Mouse (Mus musculus) left cerebral cortex, adult 2 months (tissue): ENCODE measurements at regions not wholly inside any gene's neighbourhood (a gene's known extent, or its start where the extent isn't known, plus 50 kb on each side); places are given as distances from the start of the nearest gene placed in this dataset.

Source experiments
- DNase-seq, 2 experiments: peaks; one replicate each; pipeline ENCODE4 v3.0.0; 2021 to 2022; ENCODE audit warnings: low spot score in 2 of 2, mixed read lengths in 1 of 2; ENCODE audit errors: extremely low spot score in 1 of 2
- H3K27ac ChIP-seq: fragments of 200-600 bp; 2 replicates; pipeline ENCODE4 v1.8.1; 2022
- H3K4me3 ChIP-seq: fragments of 200-600 bp; 2 replicates; pipeline ENCODE4 v1.8.1; 2022
- CTCF ChIP-seq: fragments of 200-600 bp; IDR thresholded peaks from 2 replicates; pipeline ENCODE4 v1.8.1; 2022; ENCODE audit warnings: antibody characterized with exemption, mild to moderate bottlenecking, moderate library complexity
- intact Hi-C: fragments of 180-260 bp; cut with DNase I; formaldehyde crosslinking; loops from one replicate; pipeline ENCODE4 v1.15.1; 2025

GRCm38 (mm10) chr5:91822844-91823576 lies 139.9 kb downstream of the Rchy1 start:
- no peak for DNase-seq
- no peak overlapping the region for H3K4me3 ChIP-seq
- no peak for TF ChIP-seq CTCF
- H3K27ac ChIP-seq: no peak overlapping the region
- intact Hi-C loops: loop anchor here (5.0 kb wide), 1 partner anchor 89 kb away; no protein-coding TSS in a partner anchor

DNA sequence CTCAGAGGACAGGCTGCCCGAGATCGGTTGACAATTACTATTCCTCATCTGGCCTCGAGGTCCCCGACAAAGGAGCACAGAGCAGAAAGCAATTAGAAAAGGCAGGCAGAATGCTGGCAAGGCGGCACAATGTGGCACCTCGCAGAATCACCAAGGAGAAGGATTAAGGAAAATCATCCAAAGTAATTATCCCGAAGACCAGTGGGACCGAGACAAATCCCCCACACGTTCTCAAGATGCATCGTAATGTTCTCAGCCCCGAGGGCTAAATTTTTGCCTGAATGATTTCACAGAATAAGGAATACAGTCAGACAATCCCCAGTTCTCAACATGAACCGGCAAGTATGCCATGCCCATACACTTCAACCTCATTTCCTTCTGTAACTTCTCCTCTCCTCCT lies 144.1 kb downstream of the Rchy1 start:
- intact Hi-C loops: no loop called here
- Histone ChIP-seq H3K27ac (no peak overlapping the region), H3K4me3 (no peak overlapping the region)
- DNase-seq: no peak
- no peak for TF ChIP-seq CTCF

DNA sequence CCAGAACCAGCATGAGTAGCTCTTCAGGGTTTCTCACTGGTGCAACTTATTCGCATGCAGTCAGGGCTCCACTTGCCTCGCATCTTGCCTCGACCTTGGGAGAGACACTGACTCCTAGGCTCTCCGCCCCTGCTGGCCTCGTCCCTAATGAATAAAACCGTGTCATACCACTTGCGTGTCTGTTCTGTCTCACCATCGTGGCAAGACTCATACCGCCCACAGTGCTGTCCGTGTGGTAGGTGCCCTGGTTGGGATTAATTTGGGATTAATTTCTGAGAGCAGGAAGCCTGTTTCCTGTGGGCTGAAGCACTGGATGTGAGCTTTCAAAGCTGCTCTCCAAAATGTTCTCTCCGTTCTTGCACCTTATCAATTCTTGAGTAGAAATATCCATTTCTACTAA lies 144.7 kb downstream of the Rchy1 start:
- no peak for TF ChIP-seq CTCF
- intact Hi-C loops: no loop called here
- H3K27ac ChIP-seq: no peak overlapping the region
- no peak overlapping the region for H3K4me3 ChIP-seq
- DNase-seq: no peak

DNA sequence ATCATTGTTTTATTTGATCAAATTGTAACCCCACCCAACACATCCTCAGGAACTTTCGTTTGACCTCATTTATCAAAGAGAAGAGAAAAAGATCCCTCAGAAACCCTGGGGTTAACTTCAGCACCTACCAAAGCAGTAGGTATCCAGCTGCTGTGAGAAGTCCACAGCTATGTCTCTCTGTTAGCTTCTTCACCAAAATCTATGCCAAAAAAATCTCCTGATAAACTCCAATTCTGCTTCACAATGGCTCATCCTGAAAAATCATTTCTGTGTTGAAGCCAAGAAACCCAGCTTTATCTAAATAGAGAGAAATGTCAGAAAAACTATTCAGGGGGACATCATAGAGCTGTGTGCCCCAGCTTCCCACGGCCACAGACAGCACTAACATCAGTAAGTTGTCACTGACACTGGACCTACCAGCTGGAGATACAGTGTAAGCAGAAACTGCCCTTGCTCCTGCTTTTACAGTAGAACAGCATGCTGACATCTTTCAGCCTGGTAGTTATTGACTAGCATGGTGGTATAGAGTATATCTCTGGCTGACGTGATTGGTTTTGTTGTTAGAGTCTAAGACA lies 146.4 kb downstream of the Rchy1 start:
- DNase-seq: no peak
- no peak overlapping the region for H3K4me3 ChIP-seq
- intact Hi-C loops: no loop called here
- no peak for TF ChIP-seq CTCF
- no peak overlapping the region for H3K27ac ChIP-seq

DNA sequence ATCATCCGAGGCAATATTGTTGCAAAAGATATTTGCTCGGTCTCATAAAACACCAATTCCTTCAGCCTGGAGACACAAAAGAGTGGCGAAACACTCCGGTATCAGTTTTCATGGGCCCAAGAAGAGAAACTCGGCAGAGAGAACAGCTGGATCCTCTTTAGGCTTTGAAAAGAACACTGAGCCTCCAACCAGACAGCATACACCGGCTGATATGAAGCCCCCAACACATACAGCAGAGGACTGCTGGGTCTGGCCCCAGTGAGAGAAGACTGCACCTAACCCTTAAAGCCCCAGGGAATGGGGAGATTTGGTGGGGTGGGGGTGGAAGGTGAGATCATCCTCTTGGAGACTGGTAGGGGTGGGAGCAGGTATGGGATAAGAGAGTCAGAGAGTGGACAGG lies 147.9 kb downstream of the Rchy1 start:
- no peak for TF ChIP-seq CTCF
- intact Hi-C loops: no loop called here
- no peak for DNase-seq
- H3K4me3 ChIP-seq: no peak overlapping the region
- H3K27ac ChIP-seq: no peak overlapping the region

- intact Hi-C loops: no loop called here
- Histone ChIP-seq H3K27ac (no peak overlapping the region), H3K4me3 (no peak overlapping the region)
- DNase-seq: no peak
- no peak for TF ChIP-seq CTCF
These were observed 148.5 kb downstream of the Rchy1 start for GRCm38 (mm10) chr5:91814417-91814762.

DNA sequence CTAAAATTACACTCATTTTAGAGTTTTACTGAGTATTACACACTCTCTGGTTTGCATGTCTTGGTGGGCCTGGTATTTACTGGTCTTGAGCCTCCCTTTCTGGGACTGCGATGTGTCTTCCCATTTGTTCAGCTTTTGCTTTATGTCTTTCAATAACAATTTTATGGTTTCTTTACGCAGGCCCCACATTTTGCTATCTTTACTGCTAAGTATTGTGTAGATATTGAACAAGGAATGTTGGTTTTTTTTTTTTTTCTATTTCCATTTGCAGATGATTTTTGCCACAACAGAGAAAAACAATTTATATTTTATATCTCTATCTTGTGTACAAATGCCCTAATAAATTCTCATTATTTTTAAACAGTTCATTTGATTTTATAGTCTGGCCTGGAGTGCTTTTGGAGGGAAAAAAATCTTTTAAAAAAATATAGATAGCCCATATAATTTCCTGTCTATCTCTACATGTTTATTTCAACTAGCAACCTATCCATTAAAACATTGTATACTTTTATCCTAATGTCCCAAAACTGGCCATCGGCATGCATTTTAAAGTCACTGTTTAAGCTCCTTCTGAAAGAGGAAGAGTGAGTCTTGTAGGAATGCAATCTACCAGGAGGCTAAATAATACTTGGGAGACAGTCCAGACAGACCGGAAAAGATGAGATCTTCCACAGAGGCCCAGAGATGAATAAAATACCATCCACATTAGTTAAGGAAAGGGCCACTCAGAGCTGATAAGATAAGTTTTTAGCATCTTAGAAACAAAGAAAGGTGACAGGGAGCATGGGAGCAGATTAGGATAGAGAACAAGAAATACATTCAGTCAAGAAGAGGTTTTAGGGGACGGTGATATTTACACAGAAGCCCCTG lies 149.1 kb downstream of the Rchy1 start:
- TF ChIP-seq CTCF: no peak
- intact Hi-C loops: no loop called here
- H3K4me3 ChIP-seq: no peak overlapping the region
- H3K27ac ChIP-seq: no peak overlapping the region
- no peak for DNase-seq

DNA sequence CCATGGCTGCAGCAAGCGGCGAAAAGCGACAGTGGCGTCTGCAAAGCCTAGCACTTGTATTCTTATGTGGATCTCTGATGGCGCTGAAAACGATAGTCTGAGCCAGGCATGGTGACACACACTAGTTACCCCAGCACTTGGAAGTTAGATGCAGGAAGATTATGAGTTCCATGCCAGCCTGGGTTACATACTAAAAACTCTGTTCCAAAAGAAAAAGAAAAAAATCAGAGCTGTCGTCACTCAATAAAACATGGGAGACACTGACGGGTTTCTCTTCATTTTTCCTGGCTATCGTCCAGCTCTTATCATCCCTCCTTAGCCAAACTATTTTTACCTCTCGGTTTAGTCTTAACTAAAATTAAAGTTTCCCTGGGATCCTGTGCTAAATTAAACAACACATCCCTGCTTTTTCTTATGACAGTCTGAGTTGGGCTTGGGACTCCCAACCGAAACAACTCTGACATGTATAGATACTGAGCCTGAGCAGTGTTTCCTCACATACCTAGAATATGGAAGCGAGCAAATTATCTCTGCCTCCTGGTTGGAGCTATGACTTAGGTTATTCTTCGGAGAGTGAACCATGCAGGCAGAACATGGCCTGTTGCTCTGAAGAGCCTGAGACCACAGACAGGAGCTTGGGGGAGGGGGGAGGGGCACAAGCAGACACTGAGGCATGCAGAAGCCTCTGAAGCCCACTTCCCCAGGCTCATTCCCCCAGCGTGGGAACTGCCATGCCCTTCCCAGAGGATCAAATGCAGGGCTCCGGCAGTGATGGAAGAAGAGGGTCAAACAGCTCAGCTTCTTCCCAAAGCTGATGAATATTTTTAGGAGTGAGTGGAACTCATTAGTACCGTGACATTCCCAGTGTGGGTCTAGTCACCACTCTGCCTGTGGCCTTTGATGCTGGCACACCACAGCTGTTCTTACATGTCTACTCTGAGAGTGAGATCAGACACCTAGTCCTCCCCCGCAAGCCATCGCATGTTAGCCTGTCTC lies 155.5 kb downstream of the Rchy1 start:
- no peak for TF ChIP-seq CTCF
- H3K4me3 ChIP-seq: no peak overlapping the region
- intact Hi-C loops: no loop called here
- DNase-seq: no peak
- no peak overlapping the region for H3K27ac ChIP-seq

DNA sequence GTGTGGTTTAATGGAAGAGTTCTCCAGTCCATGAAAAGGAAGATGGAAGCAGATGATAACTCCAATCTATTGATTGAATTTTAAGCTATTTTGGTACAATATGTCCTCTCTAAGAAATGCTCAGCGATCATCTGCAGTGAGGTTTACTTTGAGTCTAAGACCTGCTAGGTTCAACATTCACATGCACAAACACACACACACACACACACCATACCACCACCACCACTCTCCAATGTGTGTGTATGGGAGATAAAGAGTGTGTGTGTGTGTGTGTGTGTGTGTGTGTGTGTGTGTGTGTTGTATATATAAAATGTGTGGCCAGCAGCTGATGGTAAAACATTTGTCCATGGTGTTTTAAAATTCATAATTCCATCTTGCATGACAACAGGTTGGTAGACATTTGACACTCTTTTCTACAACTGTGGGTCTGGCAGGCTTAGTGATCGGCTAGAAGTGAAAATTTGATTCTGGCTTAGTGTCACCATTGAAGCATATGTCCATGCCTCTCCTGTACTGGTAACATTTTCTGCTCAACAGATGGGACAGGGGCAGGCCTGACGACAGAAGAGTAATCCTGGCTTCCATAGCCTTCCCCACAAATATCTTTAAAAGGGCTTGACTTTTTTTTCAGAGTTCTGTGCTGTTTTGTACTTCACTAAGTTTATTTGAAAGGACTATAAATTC lies 161.4 kb downstream of the Rchy1 start:
- intact Hi-C loops: no loop called here
- TF ChIP-seq CTCF: no peak

GRCm38 (mm10) chr5:91797362-91797761 lies 165.5 kb downstream of the Rchy1 start:
- DNase-seq: no peak
- Histone ChIP-seq H3K27ac (no peak overlapping the region), H3K4me3 (no peak overlapping the region)
- no peak for TF ChIP-seq CTCF
- intact Hi-C loops: no loop called here

More for the DNA sequence above, 161.4 kb downstream of the Rchy1 start:
- DNase-seq: no peak
- no peak overlapping the region for H3K4me3 ChIP-seq
- H3K27ac ChIP-seq: no peak overlapping the region

GRCm38 (mm10) chr5:91792732-91793131 lies 170.1 kb downstream of the Rchy1 start:
- Histone ChIP-seq H3K27ac (no peak overlapping the region), H3K4me3 (no peak overlapping the region)
- no peak for DNase-seq
- intact Hi-C loops: no loop called here
- no peak for TF ChIP-seq CTCF
